Mouse (Mus musculus): ENCODE results near the gene 2410015M20Rik. TPM values are rescaled to one million over a fixed set of nuclear protein-coding genes. Genes with fewer than 3 reads are reported as not detected.
"Not testable (repeated sequence)": the region's sequence is repeated elsewhere in the genome, so short reads cannot be mapped to it uniquely, and the experiment has no call there.

The 2410015M20Rik gene
- polyA plus RNA-seq, 1 experiment from 2014 or later, result 251 TPM

- H3K36me3 ChIP-seq (ENCODE audit: control insufficient read depth, insufficient read depth, low read length), result not testable (repeated sequence)
These were observed 20.5 kb upstream of the 2410015M20Rik start for GRCm38 (mm10) chr17:56629800-56630781.

GRCm38 (mm10) chr17:56627530-56628277 is 18.1 kb upstream of the 2410015M20Rik start, which contains the start of gene Catsperd:
TSS of gene Catsperd (plus strand) at chr17:56628143.
- ATAC-seq, result peak; percentile 38
- DNase-seq (ENCODE audit: low spot score), result peak; percentile 32
- Histone ChIP-seq H3K9ac (ENCODE audit: low read length) (peak within 1 kb of the TSS; percentile 45), H3K4me3 (ENCODE audit: low read depth, low read length) (peak within 1 kb of the TSS; percentile 92), H3K36me3 (ENCODE audit: control insufficient read depth, insufficient read depth, low read length) (peaks cover 15% of the 10 kb centered on the region), H3K4me2 (ENCODE audit: low read length) (peak within 1 kb of the TSS; percentile 77), H3K4me1 (ENCODE audit: control insufficient read depth, insufficient read depth, low read length) (peaks cover 16% of the 10 kb centered on the region), H3K27ac (ENCODE audit: low read depth, low read length) (no peak within 1 kb of the TSS), H3K9me3 (replicated peaks; ENCODE audit: control insufficient read depth, low read length) (no peaks in the 10 kb centered on the region), H3K27me3 (replicated peaks; ENCODE audit: control insufficient read depth, insufficient read depth, low read length) (no peaks in the 10 kb centered on the region)
- 8% methylated on average over 26 of the region's 26 CpGs for WGBS

More at GRCm38 (mm10) chr17:56629800-56630781, 20.5 kb upstream of the 2410015M20Rik start:
- H3K9ac ChIP-seq (ENCODE audit: low read length); H3K27me3 ChIP-seq (replicated peaks; ENCODE audit: control insufficient read depth, insufficient read depth, low read length); H3K9me3 ChIP-seq (replicated peaks; ENCODE audit: control insufficient read depth, low read length); H3K27ac ChIP-seq (ENCODE audit: low read depth, low read length); H3K4me3 ChIP-seq (ENCODE audit: low read depth, low read length); H3K4me2 ChIP-seq (ENCODE audit: low read length); DNase-seq (ENCODE audit: low spot score); ATAC-seq: not testable (repeated sequence)
- H3K4me1 ChIP-seq (ENCODE audit: control insufficient read depth, insufficient read depth, low read length), result peaks cover 16% of the 10 kb centered on the region
- 92% methylated on average over 26 of the region's 27 CpGs for WGBS

DNA sequence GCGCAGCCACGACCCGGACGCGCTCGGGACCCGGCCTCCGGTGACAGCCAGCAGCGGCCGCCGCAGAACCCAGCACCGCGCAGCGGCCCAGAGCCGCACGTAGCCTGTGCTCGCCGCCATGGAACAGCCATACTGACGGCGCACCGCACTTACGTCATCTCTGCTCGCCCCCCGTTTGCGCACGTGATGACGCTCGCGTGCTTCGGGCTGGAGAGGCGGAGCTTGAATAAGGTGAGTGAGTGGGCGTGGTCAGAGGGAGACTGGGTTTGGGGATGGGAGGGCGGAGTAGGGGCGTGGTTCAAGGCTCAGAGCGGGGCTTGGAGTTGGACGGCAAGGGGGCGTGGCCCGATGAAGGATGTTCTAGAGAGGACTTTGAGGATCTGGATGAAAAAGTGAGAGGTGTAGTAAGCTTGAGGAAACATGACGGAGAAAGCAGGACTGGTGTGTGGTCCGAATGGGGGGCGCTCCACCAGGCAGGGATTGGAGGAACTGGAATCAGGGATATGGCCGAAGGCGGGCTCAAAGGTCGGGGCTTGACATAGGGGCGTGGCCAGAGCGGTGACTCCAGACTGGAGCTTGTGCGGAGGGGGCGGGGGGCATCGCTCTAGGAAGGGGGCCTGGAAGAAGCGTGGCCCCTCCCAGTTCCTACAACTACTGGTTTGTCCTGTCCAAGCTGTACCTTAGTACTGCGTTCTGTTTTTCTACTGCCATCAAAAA is 17.3 kb upstream of the 2410015M20Rik start, which contains the start of gene Lonp1:
Gene Lonp1 (minus strand): TSS at position 134 of the 717 bp plus-strand sequence.
- peak; percentile 95 for ATAC-seq
- H3K9ac ChIP-seq (ENCODE audit: low read length), result peak within 1 kb of the TSS; percentile 82
- peak; percentile 99 for DNase-seq (ENCODE audit: low spot score)
- H3K4me2 ChIP-seq (ENCODE audit: low read length), result peak within 1 kb of the TSS; percentile 77
- H3K4me1 ChIP-seq (ENCODE audit: control insufficient read depth, insufficient read depth, low read length), result peaks cover 16% of the 10 kb centered on the region
- WGBS, result 1% methylated on average over 51 of the region's 51 CpGs
- H3K36me3 ChIP-seq (ENCODE audit: control insufficient read depth, insufficient read depth, low read length), result peaks cover 23% of the 10 kb centered on the region
- H3K27ac ChIP-seq (ENCODE audit: low read depth, low read length), result no peak within 1 kb of the TSS; the same call in 1 of the 2 replicates
- H3K4me3 ChIP-seq (ENCODE audit: low read depth, low read length), result peak within 1 kb of the TSS; percentile 92
- H3K9me3 ChIP-seq (replicated peaks; ENCODE audit: control insufficient read depth, low read length), result no peaks in the 10 kb centered on the region
- H3K27me3 ChIP-seq (replicated peaks; ENCODE audit: control insufficient read depth, insufficient read depth, low read length), result no peaks in the 10 kb centered on the region

- H3K36me3 ChIP-seq (ENCODE audit: control insufficient read depth, insufficient read depth, low read length), result peaks cover 29% of the 10 kb centered on the region
- no peak overlapping the region; the same call in 1 of the 2 replicates for H3K27ac ChIP-seq (ENCODE audit: low read depth, low read length)
- no peaks in the 10 kb centered on the region for H3K27me3 ChIP-seq (replicated peaks; ENCODE audit: control insufficient read depth, insufficient read depth, low read length)
- 1% methylated on average over 32 of the region's 32 CpGs for WGBS
- no peak for DNase-seq (ENCODE audit: low spot score)
- H3K4me2 ChIP-seq (ENCODE audit: low read length), result peak overlapping the region; percentile 77
- no peak for ATAC-seq
- H3K9ac ChIP-seq (ENCODE audit: low read length), result peak overlapping the region; percentile 82
- peaks cover 16% of the 10 kb centered on the region for H3K4me1 ChIP-seq (ENCODE audit: control insufficient read depth, insufficient read depth, low read length)
- H3K4me3 ChIP-seq (ENCODE audit: low read depth, low read length), result peak overlapping the region; percentile 92
- H3K9me3 ChIP-seq (replicated peaks; ENCODE audit: control insufficient read depth, low read length), result no peaks in the 10 kb centered on the region
These were observed 16.7 kb upstream of the 2410015M20Rik start for GRCm38 (mm10) chr17:56626260-56626659.

GRCm38 (mm10) chr17:56625495-56625894 is 15.9 kb upstream of the 2410015M20Rik start:
- no peak overlapping the region for H3K4me3 ChIP-seq (ENCODE audit: low read depth, low read length)
- DNase-seq (ENCODE audit: low spot score) (no peak), ATAC-seq (no peak)
- no peaks in the 10 kb centered on the region for H3K27me3 ChIP-seq (replicated peaks; ENCODE audit: control insufficient read depth, insufficient read depth, low read length)
- peaks cover 35% of the 10 kb centered on the region for H3K36me3 ChIP-seq (ENCODE audit: control insufficient read depth, insufficient read depth, low read length)
- WGBS, result 91% methylated on average over 3 of the region's 3 CpGs
- no peak overlapping the region for H3K27ac ChIP-seq (ENCODE audit: low read depth, low read length)
- no peaks in the 10 kb centered on the region for H3K9me3 ChIP-seq (replicated peaks; ENCODE audit: control insufficient read depth, low read length)
- H3K4me1 ChIP-seq (ENCODE audit: control insufficient read depth, insufficient read depth, low read length), result peaks cover 16% of the 10 kb centered on the region
- H3K4me2 ChIP-seq (ENCODE audit: low read length), result peak overlapping the region; percentile 77
- no peak overlapping the region for H3K9ac ChIP-seq (ENCODE audit: low read length)

GRCm38 (mm10) chr17:56617628-56618027 is 8.1 kb upstream of the 2410015M20Rik start:
- no peaks in the 10 kb centered on the region for H3K9me3 ChIP-seq (replicated peaks; ENCODE audit: control insufficient read depth, low read length)
- DNase-seq (ENCODE audit: low spot score) (no peak), ATAC-seq (no peak)
- no peak overlapping the region for H3K4me3 ChIP-seq (ENCODE audit: low read depth, low read length)
- H3K36me3 ChIP-seq (ENCODE audit: control insufficient read depth, insufficient read depth, low read length), result peaks cover 80% of the 10 kb centered on the region
- peaks cover 8% of the 10 kb centered on the region for H3K4me1 ChIP-seq (ENCODE audit: control insufficient read depth, insufficient read depth, low read length)
- no peak overlapping the region for H3K27ac ChIP-seq (ENCODE audit: low read depth, low read length)
- no peak overlapping the region for H3K4me2 ChIP-seq (ENCODE audit: low read length)
- 92% methylated on average over 8 of the region's 8 CpGs for whole genome bisulfite sequencing
- no peak overlapping the region for H3K9ac ChIP-seq (ENCODE audit: low read length)
- no peaks in the 10 kb centered on the region for H3K27me3 ChIP-seq (replicated peaks; ENCODE audit: control insufficient read depth, insufficient read depth, low read length)

DNA sequence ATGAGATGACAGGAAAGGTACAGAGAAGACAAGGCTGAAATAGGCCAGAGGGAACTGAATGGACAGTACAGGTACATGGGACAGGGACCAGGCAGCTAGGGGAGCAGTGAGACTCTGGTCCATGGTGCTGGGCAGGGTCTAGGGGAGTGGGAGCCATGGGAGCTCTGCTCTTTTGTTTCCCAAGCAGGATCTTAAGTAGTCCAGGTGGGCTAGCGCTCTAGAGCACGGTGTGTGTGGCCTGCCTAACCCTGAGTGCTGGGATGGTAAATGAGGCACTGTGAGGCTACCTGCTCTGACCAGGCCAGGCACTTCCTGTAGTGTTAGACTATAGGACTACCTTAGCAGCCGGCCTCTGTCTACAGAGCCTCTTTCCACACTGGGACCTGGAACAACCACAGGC is 7.2 kb upstream of the 2410015M20Rik start:
- H3K4me2 ChIP-seq (ENCODE audit: low read length), result no peak overlapping the region
- H3K4me3 ChIP-seq (ENCODE audit: low read depth, low read length), result no peak overlapping the region
- 87% methylated on average over 3 of the region's 3 CpGs for WGBS
- no peak overlapping the region for H3K27ac ChIP-seq (ENCODE audit: low read depth, low read length)
- no peak for DNase-seq (ENCODE audit: low spot score)
- H3K9me3 ChIP-seq (replicated peaks; ENCODE audit: control insufficient read depth, low read length), result no peaks in the 10 kb centered on the region
- H3K27me3 ChIP-seq (replicated peaks; ENCODE audit: control insufficient read depth, insufficient read depth, low read length), result no peaks in the 10 kb centered on the region
- H3K4me1 ChIP-seq (ENCODE audit: control insufficient read depth, insufficient read depth, low read length), result peaks cover 10% of the 10 kb centered on the region
- H3K9ac ChIP-seq (ENCODE audit: low read length), result no peak overlapping the region
- no peak for ATAC-seq
- H3K36me3 ChIP-seq (ENCODE audit: control insufficient read depth, insufficient read depth, low read length), result peaks cover 71% of the 10 kb centered on the region

DNA sequence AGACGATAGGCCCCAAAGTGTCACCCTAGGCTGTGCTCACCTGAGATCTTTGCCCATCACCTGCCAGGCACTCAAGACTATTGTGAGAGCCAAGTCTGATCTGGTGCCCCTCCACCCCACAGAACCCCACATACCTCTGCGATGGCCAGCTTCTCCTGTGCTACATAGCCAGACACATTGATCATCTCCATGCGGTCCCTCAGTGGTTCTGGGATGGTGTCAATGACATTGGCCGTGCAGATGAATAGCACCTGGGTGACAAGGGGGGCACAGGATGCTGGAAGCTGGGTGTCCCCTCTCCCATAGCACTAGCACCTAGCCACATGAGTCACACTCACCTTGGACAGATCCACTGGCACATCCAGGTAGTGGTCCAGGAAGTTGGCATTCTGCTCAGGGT is 6.2 kb upstream of the 2410015M20Rik start:
- WGBS, result 86% methylated on average over 4 of the region's 4 CpGs
- Histone ChIP-seq H3K36me3 (ENCODE audit: control insufficient read depth, insufficient read depth, low read length) (peaks cover 65% of the 10 kb centered on the region), H3K27me3 (replicated peaks; ENCODE audit: control insufficient read depth, insufficient read depth, low read length) (no peaks in the 10 kb centered on the region), H3K4me3 (ENCODE audit: low read depth, low read length) (no peak overlapping the region), H3K9ac (ENCODE audit: low read length) (no peak overlapping the region), H3K27ac (ENCODE audit: low read depth, low read length) (no peak overlapping the region), H3K9me3 (replicated peaks; ENCODE audit: control insufficient read depth, low read length) (no peaks in the 10 kb centered on the region), H3K4me2 (ENCODE audit: low read length) (no peak overlapping the region), H3K4me1 (ENCODE audit: control insufficient read depth, insufficient read depth, low read length) (peaks cover 10% of the 10 kb centered on the region)
- DNase-seq (ENCODE audit: low spot score) (no peak), ATAC-seq (no peak)
